9 mouse cellular contexts compared by ENCODE assay signal in the genomic region with DNA sequence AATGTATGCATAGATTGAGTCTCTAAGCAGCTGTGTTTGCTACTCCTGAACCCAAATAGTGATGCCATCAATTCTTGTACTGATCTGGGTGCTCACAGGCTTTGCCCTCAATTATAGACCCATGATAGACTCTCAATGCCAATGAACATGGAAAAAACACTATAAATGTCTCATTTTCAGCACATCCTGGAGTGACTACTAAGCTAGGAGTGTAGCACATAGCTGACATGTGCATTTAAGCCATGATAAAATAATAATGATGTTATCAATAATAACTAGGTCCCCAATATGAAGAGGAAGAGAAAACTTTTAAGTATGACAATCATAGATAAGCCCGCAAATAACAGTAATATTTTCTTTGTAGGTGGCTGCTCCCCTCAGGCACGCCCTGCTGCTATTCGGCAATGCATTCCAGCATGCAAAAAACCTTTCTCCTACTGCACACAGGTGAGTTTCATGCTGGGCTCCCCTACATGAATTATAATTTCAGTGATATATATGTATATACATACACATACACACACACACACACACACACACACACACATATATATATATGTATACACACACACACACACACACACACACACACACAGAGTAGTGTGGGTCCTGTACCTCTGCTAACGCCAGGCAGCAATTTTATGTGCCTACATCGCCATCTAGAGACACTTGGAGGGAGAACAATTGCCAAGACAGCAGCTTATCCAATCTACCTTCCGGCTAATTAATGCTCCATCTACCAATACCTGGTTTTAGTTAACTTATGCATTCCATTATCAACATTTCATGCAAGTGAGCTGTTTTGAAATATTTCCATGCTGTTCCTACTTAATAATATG.
DNase-seq lines count a peak whose midpoint lies in the region; ATAC-seq and TF ChIP-seq lines count a peak whose summit lies in the region.
"Had no signal": no experiment of that assay in that cellular context is flagged by ENCODE, and none has a peak within 500 bp of the region (broad histone marks: within the 10 kb centered on the region; RNA-seq: fewer than 3 reads in every experiment).

No protein-coding gene starts in this region.

- H3K4me1 ChIP-seq in hindbrain, postnatal 0 days (ENCODE audit: insufficient read depth, low read length) = no peaks in the 10 kb centered on the region
- no peaks in the 10 kb centered on the region for H3K4me1 ChIP-seq in neural tube, embryonic 13.5 days (replicated peaks)
- H3K4me1 ChIP-seq: stomach, embryonic 15.5 days had no signal

- no peak overlapping the region for H3K9ac ChIP-seq in hindbrain, postnatal 0 days (replicated peaks; ENCODE audit: low read length)
- H3K9ac ChIP-seq in neural tube, embryonic 13.5 days = no peak overlapping the region
- H3K9ac ChIP-seq: stomach, embryonic 15.5 days had no signal

- TF ChIP-seq CTCF in hindbrain, postnatal 0 days (IDR thresholded peaks at IDR 0.05; ENCODE audit: low read depth) = peak; percentile 85

- H3K36me3 ChIP-seq in hindbrain, postnatal 0 days (ENCODE audit: insufficient read depth, low read length) = no peaks in the 10 kb centered on the region
- no peaks in the 10 kb centered on the region for H3K36me3 ChIP-seq in neural tube, embryonic 13.5 days
- H3K36me3 ChIP-seq: stomach, embryonic 15.5 days had no signal

- no peak overlapping the region for H3K4me2 ChIP-seq in hindbrain, postnatal 0 days (ENCODE audit: low read depth, low read length)
- H3K4me2 ChIP-seq in neural tube, embryonic 13.5 days = no peak overlapping the region
- H3K4me2 ChIP-seq: stomach, embryonic 15.5 days had no signal

- WGBS in hindbrain, postnatal 0 days = 46% methylated on average over 6 of the region's 6 CpGs
- 46% methylated on average over 6 of the region's 6 CpGs for whole genome bisulfite sequencing in neural tube, embryonic 13.5 days

- H3K27me3 ChIP-seq in hindbrain, postnatal 0 days (ENCODE audit: insufficient read depth, low read length) = no peaks in the 10 kb centered on the region
- no peaks in the 10 kb centered on the region for H3K27me3 ChIP-seq in neural tube, embryonic 13.5 days
- H3K27me3 ChIP-seq: stomach, embryonic 15.5 days had no signal

- intact Hi-C loops in left cerebral cortex, postnatal 36 days (cut with DNase I) = loop anchor here (5.0 to 10.0 kb wide), 2 partner anchors 700 to 918 kb away; a partner anchor contains a TSS

- H3K9me3 ChIP-seq in hindbrain, postnatal 0 days (ENCODE audit: low read length) = no peaks in the 10 kb centered on the region
- H3K9me3 ChIP-seq in neural tube, embryonic 13.5 days = no peaks in the 10 kb centered on the region
- H3K9me3 ChIP-seq: stomach, embryonic 15.5 days had no signal

- peak; percentile 12 for DNase-seq in CD4-positive, CD25-positive, alpha-beta regulatory T cell, adult 2 months (ENCODE audit: low read depth, low spot score)
- DNase-seq in Muller cell, postnatal 12 days (ENCODE audit: inconsistent ontology term) = peak; percentile 35
- peak; percentile 26 for DNase-seq in embryo, embryonic 11.5 days (ENCODE audit: low read depth, low spot score)
- DNase-seq in hindbrain, postnatal 0 days (ENCODE audit: low spot score) = peak; percentile 87
- peak; percentile 17 to 20 for DNase-seq in left cerebral cortex, postnatal 36 days (ENCODE audit: low spot score in 2 of 2)
- no peak for DNase-seq in gastrocnemius, postnatal 10 days

- H3K4me3 ChIP-seq in hindbrain, postnatal 0 days (ENCODE audit: low read length) = no peak overlapping the region
- H3K4me3 ChIP-seq in neural tube, embryonic 13.5 days = no peak overlapping the region
- H3K4me3 ChIP-seq: stomach, embryonic 15.5 days had no signal

- ATAC-seq in CD4-positive, CD25-positive, alpha-beta regulatory T cell, adult 4 months = no peak
- peak; percentile 79 for ATAC-seq in hindbrain, postnatal 0 days
- peak; percentile 82 for ATAC-seq in neural tube, embryonic 13.5 days (ENCODE audit: low read depth)

- no peak overlapping the region for H3K27ac ChIP-seq in hindbrain, postnatal 0 days
- H3K27ac ChIP-seq in neural tube, embryonic 13.5 days (replicated peaks) = no peak overlapping the region
- H3K27ac ChIP-seq: stomach, embryonic 15.5 days had no signal
